Mouse (Mus musculus) embryonic fibroblast, embryonic 13.5 days (primary cell): ENCODE data around the gene Pecam1.

Experiments
- CTCF ChIP-seq: IDR thresholded peaks from 2 replicates; pipeline ENCODE4 v1.5.1; 2011; ENCODE audit warnings: mild to moderate bottlenecking, control low read depth, low read length, moderate library complexity, borderline replicate concordance; ENCODE audit not compliant: insufficient read depth
- POLR2A ChIP-seq: IDR thresholded peaks from 2 replicates; pipeline ENCODE4 v1.6.1; 2011; ENCODE audit warnings: low read depth, mild to moderate bottlenecking, control low read depth, low read length, moderate library complexity

- TF ChIP-seq CTCF: no peak
- no peak for TF ChIP-seq POLR2A
These were observed 74.6 kb downstream of the Pecam1 start for GRCm38 (mm10) chr11:106675875-106676274.
